Mouse (Mus musculus): ENCODE measurements at regions not wholly inside any gene's neighbourhood (a gene's known extent, or its start where the extent isn't known, plus 50 kb on each side); places are given as distances from the start of the nearest gene placed in this dataset.
"Not testable (repeated sequence)": the region's sequence is repeated elsewhere in the genome, so short reads cannot be mapped to it uniquely, and the experiment has no call there.

- TF ChIP-seq GATA1 (IDR thresholded peaks at IDR 0.05; ENCODE audit: borderline replicate concordance, low read length); FLI1 (IDR thresholded peaks at IDR 0.05; ENCODE audit: low read length): not testable (repeated sequence)
These were observed 185.5 kb upstream of the Stk26 start for GRCm38 (mm10) chrX:50655380-50655779.
